Mouse (Mus musculus) CD8-positive naive resting alpha-beta T cell, adult 57 days (primary cell): ENCODE measurements around the gene Cwc22. TPM values are rescaled to one million over a fixed set of nuclear protein-coding genes. Genes with fewer than 3 reads are reported as not detected.

Experiments used
- total RNA-seq: library from RNA; stranded (reverse); gene quantifications from one replicate; pipeline ENCODE4 v1.2.4, GENCODE M21; 2023

Cwc22 gene
- total RNA-seq, result 50.6 TPM

GRCm38 (mm10) chr2:77945596-77946485 is at the start of gene Cwc22:
Cwc22 (minus strand) TSS chr2:77946375.

Other genes starting within 250 kb of the Cwc22 start
- not detected for gene Zfp385b, start 126.7 kb downstream of the Cwc22 start, total RNA-seq